Mouse (Mus musculus): ENCODE results near the gene Aldh16a1. TPM values are rescaled to one million over a fixed set of nuclear protein-coding genes. Genes with fewer than 3 reads are reported as not detected.

Gene Aldh16a1
- 34.6 TPM for polyA plus RNA-seq (2012; fragmentation: generic; extraction: Trizol)
- long read RNA-seq, experiment 1, transcript Aldh16a1-206 (17 exons, 3,537 nt) = major isoform, 7 of 17 reads
- long read RNA-seq, experiment 1, partial matches to known transcripts = 7 of 17 reads
- long read RNA-seq, experiment 1, other reads (novel, unspliced or antisense) = 3 of 17 reads
- long read RNA-seq, experiment 2, transcript Aldh16a1-206 (17 exons, 3,537 nt) = major isoform, 152 of 177 reads
- long read RNA-seq, experiment 2, partial matches to known transcripts = 8 of 177 reads
- long read RNA-seq, experiment 2, other reads (novel, unspliced or antisense) = 14 of 177 reads

GRCm38 (mm10) chr7:45154096-45154992 lies at the start of gene Aldh16a1, which contains the start of gene Pih1d1:
Aldh16a1 (minus strand) TSS chr7:45154584.
Pih1d1 (plus strand) TSS chr7:45154303.
- TF ChIP-seq CEBPB (IDR thresholded peaks at IDR 0.05; ENCODE audit: low read depth) = no peak
- TF ChIP-seq MYOD1 (IDR thresholded peaks at IDR 0.05; ENCODE audit: control insufficient read depth, insufficient read length, low read depth) = no peak
- no peak for TF ChIP-seq FOSL1 (IDR thresholded peaks at IDR 0.05; ENCODE audit: insufficient read depth, low read length, poor library complexity, severe bottlenecking)
- TF ChIP-seq CTCF (IDR thresholded peaks at IDR 0.05; ENCODE audit: control insufficient read depth, insufficient read depth, insufficient read length) = peak; percentile 50
- peak within 1 kb of the TSS; percentile 85 for H3ac ChIP-seq (ENCODE audit: control insufficient read depth, insufficient read length, low read depth)
- H3K79me3 ChIP-seq (ENCODE audit: low read depth) = no peaks in the 10 kb centered on the region
- peak within 1 kb of the TSS; percentile 55 for H3K4me3 ChIP-seq (ENCODE audit: insufficient read depth, poor library complexity, severe bottlenecking)
- H3K79me2 ChIP-seq (ENCODE audit: control insufficient read depth, insufficient read depth) = peaks cover 6% of the 10 kb centered on the region
- H3K36me3 ChIP-seq (ENCODE audit: control insufficient read depth, insufficient read depth) = no peaks in the 10 kb centered on the region
- no peaks in the 10 kb centered on the region for H3K27me3 ChIP-seq (ENCODE audit: control insufficient read depth, insufficient read depth, insufficient read length)

GRCm38 (mm10) chr7:45202654-45203053 lies 48.3 kb upstream of the Aldh16a1 start:
- no peak for TF ChIP-seq USF1 (IDR thresholded peaks at IDR 0.05; ENCODE audit: low read depth)
- no peak for TF ChIP-seq CEBPB (IDR thresholded peaks at IDR 0.05; ENCODE audit: low read depth)
- TF ChIP-seq MYOG (IDR thresholded peaks at IDR 0.05; ENCODE audit: control insufficient read depth, extremely low read depth, insufficient read length) = no peak
- no peak for TF ChIP-seq MYOD1 (IDR thresholded peaks at IDR 0.05; ENCODE audit: control insufficient read depth, insufficient read length, low read depth)
- peaks cover 9% of the 10 kb centered on the region for H3K27me3 ChIP-seq (ENCODE audit: control insufficient read depth, insufficient read depth, insufficient read length)
- no peak overlapping the region for H3ac ChIP-seq (ENCODE audit: control insufficient read depth, insufficient read length, low read depth)

GRCm38 (mm10) chr7:45198961-45199360 lies 44.6 kb upstream of the Aldh16a1 start:
- no peak overlapping the region for H3ac ChIP-seq (ENCODE audit: control insufficient read depth, insufficient read length, low read depth)
- peaks cover 9% of the 10 kb centered on the region for H3K27me3 ChIP-seq (ENCODE audit: control insufficient read depth, insufficient read depth, insufficient read length)
- H3K79me2 ChIP-seq (ENCODE audit: control insufficient read depth, insufficient read depth) = no peaks in the 10 kb centered on the region
- no peaks in the 10 kb centered on the region for H3K36me3 ChIP-seq (ENCODE audit: control insufficient read depth, insufficient read depth)
- no peaks in the 10 kb centered on the region for H3K79me3 ChIP-seq (ENCODE audit: low read depth)
- no peak overlapping the region for H3K4me3 ChIP-seq (ENCODE audit: insufficient read depth, poor library complexity, severe bottlenecking)
- TF ChIP-seq MYOD1 (IDR thresholded peaks at IDR 0.05; ENCODE audit: control insufficient read depth, insufficient read length, low read depth) (no peak), CTCF (IDR thresholded peaks at IDR 0.05; ENCODE audit: control insufficient read depth, insufficient read depth, insufficient read length) (no peak), CEBPB (IDR thresholded peaks at IDR 0.05; ENCODE audit: low read depth) (no peak), MYOG (IDR thresholded peaks at IDR 0.05; ENCODE audit: control insufficient read depth, extremely low read depth, insufficient read length) (no peak), USF1 (IDR thresholded peaks at IDR 0.05; ENCODE audit: low read depth) (no peak), MAX (IDR thresholded peaks at IDR 0.05) (no peak), FOSL1 (IDR thresholded peaks at IDR 0.05; ENCODE audit: insufficient read depth, low read length, poor library complexity, severe bottlenecking) (no peak)

More at GRCm38 (mm10) chr7:45202654-45203053, 48.3 kb upstream of the Aldh16a1 start:
- H3K79me2 ChIP-seq (ENCODE audit: control insufficient read depth, insufficient read depth) = no peaks in the 10 kb centered on the region
- H3K4me3 ChIP-seq (ENCODE audit: insufficient read depth, poor library complexity, severe bottlenecking) = no peak overlapping the region
- no peaks in the 10 kb centered on the region for H3K36me3 ChIP-seq (ENCODE audit: control insufficient read depth, insufficient read depth)
- no peaks in the 10 kb centered on the region for H3K79me3 ChIP-seq (ENCODE audit: low read depth)

- TF ChIP-seq MAX (IDR thresholded peaks at IDR 0.05) = no peak
- no peak for TF ChIP-seq MYOG (IDR thresholded peaks at IDR 0.05; ENCODE audit: control insufficient read depth, extremely low read depth, insufficient read length)
- TF ChIP-seq FOSL1 (IDR thresholded peaks at IDR 0.05; ENCODE audit: insufficient read depth, low read length, poor library complexity, severe bottlenecking) = no peak
- TF ChIP-seq MYOD1 (IDR thresholded peaks at IDR 0.05; ENCODE audit: control insufficient read depth, insufficient read length, low read depth) = no peak
- no peak for TF ChIP-seq USF1 (IDR thresholded peaks at IDR 0.05; ENCODE audit: low read depth)
- TF ChIP-seq CTCF (IDR thresholded peaks at IDR 0.05; ENCODE audit: control insufficient read depth, insufficient read depth, insufficient read length) = peak; percentile 88
These were observed 44.1 kb upstream of the Aldh16a1 start for GRCm38 (mm10) chr7:45198435-45198834.

GRCm38 (mm10) chr7:45196994-45197393 lies 42.6 kb upstream of the Aldh16a1 start:
- no peak overlapping the region for H3ac ChIP-seq (ENCODE audit: control insufficient read depth, insufficient read length, low read depth)
- H3K27me3 ChIP-seq (ENCODE audit: control insufficient read depth, insufficient read depth, insufficient read length) = peaks cover 9% of the 10 kb centered on the region
- no peak for TF ChIP-seq FOSL1 (IDR thresholded peaks at IDR 0.05; ENCODE audit: insufficient read depth, low read length, poor library complexity, severe bottlenecking)
- TF ChIP-seq CEBPB (IDR thresholded peaks at IDR 0.05; ENCODE audit: low read depth) = no peak
- TF ChIP-seq USF1 (IDR thresholded peaks at IDR 0.05; ENCODE audit: low read depth) = no peak
- TF ChIP-seq MYOD1 (IDR thresholded peaks at IDR 0.05; ENCODE audit: control insufficient read depth, insufficient read length, low read depth) = no peak
- no peak for TF ChIP-seq CTCF (IDR thresholded peaks at IDR 0.05; ENCODE audit: control insufficient read depth, insufficient read depth, insufficient read length)
- TF ChIP-seq MYOG (IDR thresholded peaks at IDR 0.05; ENCODE audit: control insufficient read depth, extremely low read depth, insufficient read length) = no peak
- TF ChIP-seq MAX (IDR thresholded peaks at IDR 0.05) = no peak
- H3K4me3 ChIP-seq (ENCODE audit: insufficient read depth, poor library complexity, severe bottlenecking) = no peak overlapping the region
- H3K79me2 ChIP-seq (ENCODE audit: control insufficient read depth, insufficient read depth) = no peaks in the 10 kb centered on the region
- no peaks in the 10 kb centered on the region for H3K79me3 ChIP-seq (ENCODE audit: low read depth)
- no peaks in the 10 kb centered on the region for H3K36me3 ChIP-seq (ENCODE audit: control insufficient read depth, insufficient read depth)

More at GRCm38 (mm10) chr7:45198435-45198834, 44.1 kb upstream of the Aldh16a1 start:
- Histone ChIP-seq H3K36me3 (ENCODE audit: control insufficient read depth, insufficient read depth) (no peaks in the 10 kb centered on the region), H3K27me3 (ENCODE audit: control insufficient read depth, insufficient read depth, insufficient read length) (peaks cover 9% of the 10 kb centered on the region), H3ac (ENCODE audit: control insufficient read depth, insufficient read length, low read depth) (no peak overlapping the region), H3K79me2 (ENCODE audit: control insufficient read depth, insufficient read depth) (no peaks in the 10 kb centered on the region), H3K4me3 (ENCODE audit: insufficient read depth, poor library complexity, severe bottlenecking) (no peak overlapping the region), H3K79me3 (ENCODE audit: low read depth) (no peaks in the 10 kb centered on the region)

All from C2C12 (cell line).